Mouse (Mus musculus) liver, postnatal 0 days (tissue): ENCODE data around the gene Adamtsl2. TPM values are rescaled to one million over a fixed set of nuclear protein-coding genes. Genes with fewer than 3 reads are reported as not detected.

Experiments
- ATAC-seq: fragments of 200-750 bp; cut with Nextera tagmentation; 2 replicates; pipeline ENCODE4 v1.8.0; 2017; ENCODE audit warnings: mild to moderate bottlenecking, moderate library complexity
- DNase-seq: peaks from one replicate; pipeline ENCODE4 v3.0.0-alpha.2; 2016
- H3K27ac ChIP-seq: fragments of 300-500 bp; sonication (generic); 2 replicates; pipeline ENCODE4 v1.5.1; 2014; ENCODE audit warnings: antibody characterized with exemption, moderate library complexity, mild to moderate bottlenecking, low read depth
- H3K27me3 ChIP-seq: fragments of 300-500 bp; sonication (generic); 2 replicates; pipeline ENCODE4 v1.6.1; 2014; ENCODE audit warnings: low read length, control low read depth, mixed read lengths; ENCODE audit not compliant: insufficient read depth
- H3K36me3 ChIP-seq: fragments of 300-500 bp; sonication (generic); replicated peaks from 2 replicates; pipeline ENCODE4 v1.6.1; 2014; ENCODE audit warnings: mild to moderate bottlenecking, control low read depth, low read length, moderate library complexity, mixed read lengths; ENCODE audit not compliant: insufficient read depth
- H3K4me1 ChIP-seq: fragments of 300-500 bp; sonication (generic); 2 replicates; pipeline ENCODE4 v1.6.1; 2014; ENCODE audit warnings: antibody characterized with exemption, mild to moderate bottlenecking, control low read depth; ENCODE audit not compliant: insufficient read depth
- H3K4me2 ChIP-seq: fragments of 300-500 bp; sonication (generic); 2 replicates; pipeline ENCODE4 v1.6.1; 2014; ENCODE audit warnings: low read depth, mild to moderate bottlenecking, low read length, moderate library complexity, mixed read lengths
- H3K4me3 ChIP-seq: fragments of 300-500 bp; sonication (generic); 2 replicates; pipeline ENCODE4 v1.5.1; 2014; ENCODE audit warnings: low read depth, low read length
- H3K9ac ChIP-seq: fragments of 300-500 bp; sonication (generic); replicated peaks from 2 replicates; pipeline ENCODE4 v1.6.1; 2014; ENCODE audit warnings: mild to moderate bottlenecking, moderate library complexity
- H3K9me3 ChIP-seq: fragments of 300-500 bp; sonication (generic); 2 replicates; pipeline ENCODE4 v1.6.1; 2016; ENCODE audit warnings: mild to moderate bottlenecking, control low read depth, low read length, mixed read lengths
- CTCF ChIP-seq: sonication (generic); IDR thresholded peaks from 2 replicates; pipeline ENCODE4 v1.5.1; 2016; ENCODE audit warnings: antibody characterized with exemption, low read depth
- EP300 ChIP-seq: IDR thresholded peaks from 2 replicates; pipeline ENCODE4 v1.6.1; 2016; ENCODE audit warnings: antibody characterized with exemption, low read depth, mild to moderate bottlenecking
- WGBS: fragments of 180-500 bp; shearing (Covaris S2); extraction: QIAGEN DNeasy Blood & Tissue Kit; methylation state at CpG from one replicate; pipeline ENCODE4 v1.1.7; 2014; ENCODE audit not compliant: insufficient replicate concordance; 5-methylcytosine and 5-hydroxymethylcytosine counted together
- polyA plus RNA-seq: library from polyadenylated mRNA; unstranded; fragments of >200 nt; fragmentation: Nextera tagmentation; extraction: Ambion mirVana; gene quantifications from 2 replicates; pipeline ENCODE4 v1.2.1, GENCODE M21; 2015

Adamtsl2 gene
- 1.1 and 1.2 TPM in 2 replicates for polyA plus RNA-seq

- H3K27me3 ChIP-seq: peaks cover 8% of the 10 kb centered on the region; the same call in 1 of the 2 replicates
- H3K9ac ChIP-seq: no peak within 1 kb of the TSS
- DNase-seq: peak; percentile 64
- peak; percentile 64 for ATAC-seq
- peak within 1 kb of the TSS; percentile 36 for H3K4me2 ChIP-seq
- TF ChIP-seq EP300 (no peak), CTCF (no peak)
- no peaks in the 10 kb centered on the region for H3K9me3 ChIP-seq
- no peaks in the 10 kb centered on the region for H3K36me3 ChIP-seq
- no peak within 1 kb of the TSS for H3K27ac ChIP-seq
- 3% methylated on average over 10 of the region's 10 CpGs for WGBS
- H3K4me1 ChIP-seq: peaks cover 10% of the 10 kb centered on the region
- no peak within 1 kb of the TSS for H3K4me3 ChIP-seq
These were observed at the start of gene Adamtsl2 for GRCm38 (mm10) chr2:27079152-27079584. TSS of gene Adamtsl2 (plus strand) at chr2:27079379.

GRCm38 (mm10) chr2:27032361-27032760, 46.8 kb upstream of the Adamtsl2 start:
- Histone ChIP-seq H3K9me3 (no peaks in the 10 kb centered on the region), H3K4me1 (peaks cover 10% of the 10 kb centered on the region; the same call in 1 of the 2 replicates), H3K27me3 (no peaks in the 10 kb centered on the region), H3K27ac (no peak overlapping the region), H3K36me3 (no peaks in the 10 kb centered on the region), H3K4me2 (no peak overlapping the region), H3K4me3 (no peak overlapping the region), H3K9ac (no peak overlapping the region)
- TF ChIP-seq CTCF (peak; percentile 25), EP300 (no peak)
- 59% methylated on average over 2 of the region's 2 CpGs for WGBS
- no peak for ATAC-seq
- DNase-seq: no peak

- no peaks in the 10 kb centered on the region for H3K27me3 ChIP-seq
- no peaks in the 10 kb centered on the region for H3K9me3 ChIP-seq
- no peak for ATAC-seq
- H3K4me1 ChIP-seq: no peaks in the 10 kb centered on the region
- H3K4me3 ChIP-seq: no peak overlapping the region
- H3K9ac ChIP-seq: no peak overlapping the region
- DNase-seq: no peak
- TF ChIP-seq CTCF: no peak
- no peak for TF ChIP-seq EP300
- no peak overlapping the region for H3K27ac ChIP-seq
- WGBS: 47% methylated on average over 3 of the region's 3 CpGs
- no peaks in the 10 kb centered on the region for H3K36me3 ChIP-seq
- H3K4me2 ChIP-seq: no peak overlapping the region
These were observed 43.2 kb upstream of the Adamtsl2 start for GRCm38 (mm10) chr2:27036003-27036402.

- Histone ChIP-seq H3K4me1 (peaks cover 5% of the 10 kb centered on the region), H3K4me3 (no peak overlapping the region), H3K9ac (no peak overlapping the region), H3K27ac (no peak overlapping the region), H3K9me3 (no peaks in the 10 kb centered on the region), H3K27me3 (no peaks in the 10 kb centered on the region), H3K36me3 (no peaks in the 10 kb centered on the region), H3K4me2 (no peak overlapping the region)
- TF ChIP-seq EP300 (no peak), CTCF (no peak)
- DNase-seq: no peak
- 63% methylated on average over 4 of the region's 4 CpGs for WGBS
- no peak for ATAC-seq
These were observed 42.2 kb upstream of the Adamtsl2 start for GRCm38 (mm10) chr2:27037008-27037407.

DNA sequence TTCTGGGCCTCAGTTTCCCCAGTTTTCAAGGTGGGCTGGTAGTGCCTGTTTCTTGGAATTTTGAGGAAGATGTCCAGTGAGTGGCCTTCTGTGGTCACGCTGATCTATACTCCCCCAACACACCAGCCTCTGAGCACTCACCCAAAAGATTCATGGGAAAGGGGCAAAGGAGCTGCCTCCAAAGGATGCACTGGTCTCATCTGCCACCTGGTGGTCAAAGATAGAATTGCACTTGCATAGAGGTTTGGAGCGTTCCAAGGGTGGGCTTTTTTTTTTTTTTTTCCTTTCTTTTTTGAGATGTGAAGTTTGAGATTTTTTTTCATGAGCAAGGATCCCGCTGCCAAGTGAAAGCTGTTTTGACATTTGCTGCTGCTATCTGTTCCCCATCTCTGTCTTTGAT, 40.6 kb upstream of the Adamtsl2 start:
- 0% methylated on average over 3 of the region's 3 CpGs for WGBS
- no peak overlapping the region for H3K4me2 ChIP-seq
- no peak overlapping the region for H3K9ac ChIP-seq
- H3K9me3 ChIP-seq: no peaks in the 10 kb centered on the region
- no peak overlapping the region for H3K27ac ChIP-seq
- no peaks in the 10 kb centered on the region for H3K27me3 ChIP-seq
- DNase-seq: peak; percentile 73
- TF ChIP-seq CTCF (peak; percentile 95), EP300 (no peak)
- ATAC-seq: no peak
- no peaks in the 10 kb centered on the region for H3K36me3 ChIP-seq
- no peak overlapping the region for H3K4me3 ChIP-seq
- peaks cover 11% of the 10 kb centered on the region for H3K4me1 ChIP-seq

DNA sequence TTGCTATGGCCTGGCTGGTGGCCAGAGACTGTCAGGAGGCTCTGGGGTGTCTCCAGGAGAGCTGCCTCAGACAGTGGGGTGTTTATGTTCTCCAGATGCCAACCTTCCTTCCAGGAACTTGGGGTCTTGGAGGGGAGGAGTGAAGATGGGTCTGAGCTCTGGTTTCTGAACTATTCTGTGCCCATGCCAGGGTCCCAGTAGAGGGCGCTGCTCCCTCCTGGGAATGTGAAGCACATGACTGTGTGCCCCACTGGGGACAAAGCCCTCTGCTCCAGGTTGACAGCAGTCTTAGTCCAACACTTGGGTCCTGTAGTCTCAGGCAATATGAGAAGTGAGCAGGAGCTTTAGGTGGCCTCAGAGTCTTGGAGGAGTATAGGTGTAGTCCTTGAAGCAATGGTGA, 39.9 kb upstream of the Adamtsl2 start:
- 12% methylated on average over 1 of the region's 1 CpGs for WGBS
- H3K27me3 ChIP-seq: no peaks in the 10 kb centered on the region
- no peak overlapping the region for H3K4me3 ChIP-seq
- no peak overlapping the region for H3K4me2 ChIP-seq
- DNase-seq (peak; percentile 54), ATAC-seq (no peak)
- no peak overlapping the region for H3K27ac ChIP-seq
- no peak for TF ChIP-seq EP300
- TF ChIP-seq CTCF: peak; percentile 63
- no peaks in the 10 kb centered on the region for H3K9me3 ChIP-seq
- H3K4me1 ChIP-seq: peaks cover 11% of the 10 kb centered on the region
- no peak overlapping the region for H3K9ac ChIP-seq
- no peaks in the 10 kb centered on the region for H3K36me3 ChIP-seq
